Comparison of ENCODE assay signal across 8 mouse cellular contexts in the genomic region with DNA sequence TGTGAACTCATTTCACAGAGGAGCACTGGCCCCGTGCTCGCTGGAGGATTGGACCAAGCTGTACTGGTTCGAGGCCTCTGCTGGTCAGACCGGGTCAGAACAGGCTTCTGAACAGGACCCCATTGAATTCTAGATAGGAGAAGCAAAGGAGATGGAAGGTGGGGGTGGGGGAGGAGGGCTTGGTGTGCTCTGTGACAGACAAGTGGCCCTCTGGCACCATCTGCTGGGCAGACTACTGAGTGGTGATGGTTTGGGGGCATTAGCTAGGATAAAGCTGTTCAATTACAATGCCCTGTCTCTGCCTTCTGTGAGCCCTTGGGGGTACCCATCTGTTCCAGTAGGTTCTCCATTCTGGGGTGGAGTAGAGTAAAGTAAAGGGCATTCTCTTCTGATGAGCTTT. TPM values are rescaled to one million over a fixed set of nuclear protein-coding genes. Genes with fewer than 3 reads are reported as not detected.
DNase-seq lines count a peak whose midpoint lies in the region; ATAC-seq and TF ChIP-seq lines count a peak whose summit lies in the region.

No protein-coding gene starts in this region.

- H3K27me3 ChIP-seq in intestine, embryonic 15.5 days (replicated peaks), result no peaks in the 10 kb centered on the region; the same call in 1 of the 2 replicates
- no peaks in the 10 kb centered on the region for H3K27me3 ChIP-seq in small intestine, adult 2 months (ENCODE audit: control insufficient read depth, insufficient read depth, low read length)

- TF ChIP-seq POLR2A in small intestine, adult 2 months (IDR thresholded peaks at IDR 0.05; ENCODE audit: low read depth, low read length), result no peak

- H3K4me2 ChIP-seq in intestine, embryonic 15.5 days (replicated peaks), result peak overlapping the region; percentile 33

- peak; percentile 38 to 75 for DNase-seq in heart, adult 18-20 months
- DNase-seq in heart, adult 8-10 months (ENCODE audit: low spot score), result no peak
- peak; percentile 91 to 93 for DNase-seq in cerebellum, postnatal 10 days
- DNase-seq in frontal cortex, postnatal 14 days (ENCODE audit: low spot score in 2 of 2), result peak; percentile 28 to 43
- DNase-seq in left cerebral cortex, postnatal 36 days (ENCODE audit: low spot score in 2 of 2), result peak; percentile 52 to 56
- DNase-seq in mesoderm, embryonic 11.5 days (ENCODE audit: low read depth, low spot score), result peak; percentile 74

- intact Hi-C loops in left cerebral cortex, postnatal 36 days (cut with DNase I), result loop anchor here (2.0 to 10.0 kb wide), 4 partner anchors 77 to 403 kb away; a partner anchor contains a TSS

- H3K9ac ChIP-seq in intestine, embryonic 15.5 days, result no peak overlapping the region

- no peak overlapping the region for H3K4me3 ChIP-seq in intestine, embryonic 15.5 days (replicated peaks)
- no peak overlapping the region for H3K4me3 ChIP-seq in small intestine, adult 2 months (ENCODE audit: low read depth, low read length)

- H3K27ac ChIP-seq in intestine, embryonic 15.5 days, result no peak overlapping the region
- no peak overlapping the region for H3K27ac ChIP-seq in small intestine, adult 2 months (ENCODE audit: insufficient read depth, low read depth, low read length)

- ATAC-seq in intestine, embryonic 15.5 days, result no peak

- no peaks in the 10 kb centered on the region for H3K9me3 ChIP-seq in intestine, embryonic 15.5 days

- 0 out of 2 replicates have a peak, but pooled peaks cover 3% of the 10 kb centered on the region for H3K4me1 ChIP-seq in intestine, embryonic 15.5 days (replicated peaks)
- H3K4me1 ChIP-seq in small intestine, adult 2 months (ENCODE audit: control insufficient read depth, insufficient read depth, insufficient read length, low read length), result peaks cover 13% of the 10 kb centered on the region; the same call in 1 of the 2 replicates

- peak; percentile 76; the same call in 1 of the 2 replicates for TF ChIP-seq CTCF in small intestine, adult 2 months (IDR thresholded peaks at IDR 0.05; ENCODE audit: extremely low read depth, insufficient read length, insufficient replicate concordance, low read depth, low read length)

- no peaks in the 10 kb centered on the region for H3K36me3 ChIP-seq in intestine, embryonic 15.5 days
- H3K36me3 ChIP-seq in small intestine, adult 2 months (ENCODE audit: control insufficient read depth, insufficient read depth, low read length), result no peaks in the 10 kb centered on the region

- 3% methylated on average over 4 of the region's 4 CpGs for WGBS in intestine, embryonic 15.5 days
- WGBS in small intestine, adult 2 months, result 7% methylated on average over 4 of the region's 4 CpGs

RNA-seq across cellular contexts. Expression of a gene that starts 6.5 kb away (rescaled TPM):
- not detected for total RNA-seq in heart, adult 18-20 months (2021)
- not detected for total RNA-seq in heart, adult 8-10 months (2022)
- polyA plus RNA-seq in intestine, embryonic 15.5 days (2015; fragmentation: Nextera tagmentation; extraction: Ambion mirVana), result not detected in 2 replicates
- not detected for total RNA-seq in left cerebral cortex, postnatal 36 days (2021)
- polyA plus RNA-seq in small intestine, adult 2 months (2012; rRNA removed), result not detected in 2 replicates

RNA-seq across cellular contexts. Expression of a gene that starts 11.5 kb away (rescaled TPM):
- total RNA-seq in heart, adult 18-20 months (2021), result 100 to 1,000 TPM; 266 to 277 TPM
- total RNA-seq in heart, adult 8-10 months (2022), result 100 to 1,000 TPM; 243 to 269 (median 257) TPM
- polyA plus RNA-seq in intestine, embryonic 15.5 days (2015; fragmentation: Nextera tagmentation; extraction: Ambion mirVana), result 720 and 848 TPM in 2 replicates
- total RNA-seq in left cerebral cortex, postnatal 36 days (2021), result 100 to 1,000 TPM; 453 to 466 TPM
- 4.1 and 7.5 TPM in 2 replicates for polyA plus RNA-seq in small intestine, adult 2 months (2012; rRNA removed)
